In genomic region chr8:114439334-114440204, GRCm38 (mm10) we compare ENCODE assay signal across 8 mouse cellular contexts. TPM values are rescaled to one million over a fixed set of nuclear protein-coding genes. Genes with fewer than 3 reads are reported as not detected.
DNase-seq lines count a peak whose midpoint lies in the region; ATAC-seq and TF ChIP-seq lines count a peak whose summit lies in the region.

Gene Wwox, plus strand, starts transcription at chr8:114439655.

- TF ChIP-seq CTCF in E14TG2a.4 (conservative IDR thresholded peaks at IDR 0.05; ENCODE audit: low read length) = peak; percentile 69
- TF ChIP-seq CTCF in heart, postnatal 0 days (IDR thresholded peaks at IDR 0.05; ENCODE audit: low read depth) = peak; percentile 67
- peak; percentile 90 for TF ChIP-seq CTCF in testis, adult 2 months (IDR thresholded peaks at IDR 0.05; ENCODE audit: control insufficient read depth, insufficient read depth, insufficient replicate concordance, low read depth, low read length)

- H3K27ac ChIP-seq in forebrain, embryonic 12.5 days = peak within 1 kb of the TSS; percentile 78
- H3K27ac ChIP-seq in heart, postnatal 0 days (ENCODE audit: low read depth) = peak within 1 kb of the TSS; percentile 67
- peak within 1 kb of the TSS; percentile 79 for H3K27ac ChIP-seq in liver, embryonic 16.5 days (ENCODE audit: low read length)
- H3K27ac ChIP-seq in neural tube, embryonic 13.5 days (replicated peaks) = peak within 1 kb of the TSS; percentile 69
- peak within 1 kb of the TSS; percentile 83 for H3K27ac ChIP-seq in testis, adult 2 months (ENCODE audit: control insufficient read depth, insufficient read depth, low read depth, low read length)

- ATAC-seq in forebrain, embryonic 12.5 days (ENCODE audit: low FRiP score) = peak; percentile 97
- peak; percentile 97 for ATAC-seq in heart, postnatal 0 days (ENCODE audit: insufficient read depth, low read depth)
- peak; percentile 88 for ATAC-seq in liver, embryonic 16.5 days (ENCODE audit: low read depth)
- peak; percentile 99 for ATAC-seq in neural tube, embryonic 13.5 days (ENCODE audit: low read depth)

- TF ChIP-seq POLR2A in testis, adult 2 months (IDR thresholded peaks at IDR 0.05; ENCODE audit: control insufficient read depth, low read depth, low read length) = peak; percentile 65

- H3K4me1 ChIP-seq in E14TG2a.4 (replicated peaks; ENCODE audit: low read depth, low read length) = peaks cover 17% of the 10 kb centered on the region
- H3K4me1 ChIP-seq in forebrain, embryonic 12.5 days = peaks cover 10% of the 10 kb centered on the region
- H3K4me1 ChIP-seq in heart, postnatal 0 days (ENCODE audit: control insufficient read depth, insufficient read depth) = peaks cover 7% of the 10 kb centered on the region; the same call in 1 of the 2 replicates
- H3K4me1 ChIP-seq in liver, embryonic 16.5 days (ENCODE audit: control insufficient read depth, low read depth, low read length) = peaks cover 15% of the 10 kb centered on the region
- H3K4me1 ChIP-seq in neural tube, embryonic 13.5 days (replicated peaks) = peaks cover 16% of the 10 kb centered on the region
- H3K4me1 ChIP-seq in testis, adult 2 months (ENCODE audit: control insufficient read depth, insufficient read depth, low read length) = peaks cover 11% of the 10 kb centered on the region

- H3K36me3 ChIP-seq in E14TG2a.4 (ENCODE audit: insufficient read depth, low read length) = peaks cover 5% of the 10 kb centered on the region
- H3K36me3 ChIP-seq in forebrain, embryonic 12.5 days (replicated peaks) = no peaks in the 10 kb centered on the region
- no peaks in the 10 kb centered on the region for H3K36me3 ChIP-seq in heart, postnatal 0 days (replicated peaks; ENCODE audit: control insufficient read depth, insufficient read depth, low read length)
- no peaks in the 10 kb centered on the region for H3K36me3 ChIP-seq in liver, embryonic 16.5 days (ENCODE audit: control insufficient read depth, insufficient read depth)
- H3K36me3 ChIP-seq in neural tube, embryonic 13.5 days = no peaks in the 10 kb centered on the region
- no peaks in the 10 kb centered on the region for H3K36me3 ChIP-seq in testis, adult 2 months (ENCODE audit: control insufficient read depth, insufficient read depth, low read length)

- peak; percentile 95 for TF ChIP-seq EP300 in heart, postnatal 0 days (IDR thresholded peaks at IDR 0.05; ENCODE audit: low read depth)

- peak; percentile 93 for DNase-seq in c-Kit-positive CD71-positive TER-119-positive erythroid progenitor cells, embryonic 14.5 days (ENCODE audit: low spot score)
- DNase-seq in heart, postnatal 0 days (ENCODE audit: low spot score) = peak; percentile 99
- DNase-seq in kidney, postnatal 4 days = peak; percentile 99

- H3K27me3 ChIP-seq in E14TG2a.4 (ENCODE audit: insufficient read depth, low read length) = no peaks in the 10 kb centered on the region
- H3K27me3 ChIP-seq in forebrain, embryonic 12.5 days = no peaks in the 10 kb centered on the region
- H3K27me3 ChIP-seq in heart, postnatal 0 days (ENCODE audit: control insufficient read depth, insufficient read depth, low read length) = no peaks in the 10 kb centered on the region
- H3K27me3 ChIP-seq in liver, embryonic 16.5 days (ENCODE audit: control insufficient read depth, insufficient read depth, low read depth, low read length) = no peaks in the 10 kb centered on the region
- H3K27me3 ChIP-seq in neural tube, embryonic 13.5 days = no peaks in the 10 kb centered on the region
- H3K27me3 ChIP-seq in testis, adult 2 months (ENCODE audit: control insufficient read depth, insufficient read depth, low read length) = no peaks in the 10 kb centered on the region

- H3K4me2 ChIP-seq in forebrain, embryonic 12.5 days = peak within 1 kb of the TSS; percentile 71
- peak within 1 kb of the TSS; percentile 94 for H3K4me2 ChIP-seq in heart, postnatal 0 days (ENCODE audit: low read depth, low read length)
- peak within 1 kb of the TSS; percentile 97 for H3K4me2 ChIP-seq in liver, embryonic 16.5 days (ENCODE audit: low read depth, low read length)
- peak within 1 kb of the TSS; percentile 67 for H3K4me2 ChIP-seq in neural tube, embryonic 13.5 days

- no peaks in the 10 kb centered on the region for H3K9me3 ChIP-seq in E14TG2a.4 (ENCODE audit: low read length)
- H3K9me3 ChIP-seq in forebrain, embryonic 12.5 days = no peaks in the 10 kb centered on the region
- H3K9me3 ChIP-seq in heart, postnatal 0 days (replicated peaks; ENCODE audit: control insufficient read depth, low read length) = no peaks in the 10 kb centered on the region
- H3K9me3 ChIP-seq in liver, embryonic 16.5 days (replicated peaks; ENCODE audit: control insufficient read depth, low read length) = no peaks in the 10 kb centered on the region
- no peaks in the 10 kb centered on the region for H3K9me3 ChIP-seq in neural tube, embryonic 13.5 days

- H3K9ac ChIP-seq in forebrain, embryonic 12.5 days = peak within 1 kb of the TSS; percentile 61
- H3K9ac ChIP-seq in heart, postnatal 0 days (replicated peaks; ENCODE audit: low read depth, low read length) = peak within 1 kb of the TSS; percentile 52
- H3K9ac ChIP-seq in liver, embryonic 16.5 days (ENCODE audit: low read depth, low read length) = peak within 1 kb of the TSS; percentile 82
- H3K9ac ChIP-seq in neural tube, embryonic 13.5 days = peak within 1 kb of the TSS; percentile 67

- under 1% methylated on average over 54 of the region's 54 CpGs for WGBS in forebrain, embryonic 12.5 days
- under 1% methylated on average over 54 of the region's 54 CpGs for WGBS in heart, postnatal 0 days
- under 1% methylated on average over 52 of the region's 54 CpGs for WGBS in liver, embryonic 16.5 days (ENCODE audit: insufficient replicate concordance)
- WGBS in neural tube, embryonic 13.5 days = under 1% methylated on average over 54 of the region's 54 CpGs

- H3K4me3 ChIP-seq in E14TG2a.4 (replicated peaks; ENCODE audit: low read length) = peak within 1 kb of the TSS; percentile 97
- peak within 1 kb of the TSS; percentile 59 for H3K4me3 ChIP-seq in forebrain, embryonic 12.5 days (replicated peaks)
- H3K4me3 ChIP-seq in heart, postnatal 0 days (ENCODE audit: low read depth, low read length) = peak within 1 kb of the TSS; percentile 78
- peak within 1 kb of the TSS; percentile 85 for H3K4me3 ChIP-seq in liver, embryonic 16.5 days (ENCODE audit: low read depth, low read length)
- H3K4me3 ChIP-seq in neural tube, embryonic 13.5 days = peak within 1 kb of the TSS; percentile 57
- H3K4me3 ChIP-seq in testis, adult 2 months (ENCODE audit: control insufficient read depth, low read depth, low read length) = peak within 1 kb of the TSS; percentile 94

RNA-seq across cellular contexts. Expression of gene Wwox, which starts in this region (rescaled TPM):
- 12.7 and 14.3 TPM in 2 replicates for polyA plus RNA-seq in forebrain, embryonic 12.5 days (2016; fragmentation: Nextera tagmentation; extraction: Ambion mirVana)
- 6.0 and 7.5 TPM in 2 replicates for total RNA-seq in heart, postnatal 0 days (2014; rRNA removed; ENCODE audit: low replicate concordance)
- polyA plus RNA-seq in heart, postnatal 0 days (2015; fragmentation: Nextera tagmentation; extraction: Ambion mirVana) = 7.2 and 9.6 TPM in 2 replicates
- 3.4 and 3.5 TPM in 2 replicates for polyA plus RNA-seq in liver, embryonic 16.5 days (2015; fragmentation: Nextera tagmentation; extraction: Ambion mirVana)
- 12.8 and 13.6 TPM in 2 replicates for polyA plus RNA-seq in neural tube, embryonic 13.5 days (2015; fragmentation: Nextera tagmentation; extraction: Ambion mirVana)
- 14.9 and 15.2 TPM in 2 replicates for polyA plus RNA-seq in testis, adult 2 months (2012; rRNA removed)

Comparison
In these comparisons a context has a peak if more than half of its experiments do, and no peak if none do; other contexts are left out.
1. Peak in every context shown above with its lines: DNase-seq, ATAC-seq, H3K4me3 ChIP-seq and H3K27ac ChIP-seq.